Mouse (Mus musculus) c-Kit-negative CD71-positive TER-119-positive erythroid progenitor cells, embryonic 14.5 days (primary cell): Measurements from ENCODE around the gene Hist1h3e.
"Not testable (repeated sequence)": the region's sequence is repeated elsewhere in the genome, so short reads cannot be mapped to it uniquely, and the experiment has no call there.

Source experiments
- DNase-seq: peaks from one replicate; pipeline ENCODE4 v3.0.0-alpha.2; 2013; ENCODE audit warnings: low read depth, low spot score

The Hist1h3e gene

DNA sequence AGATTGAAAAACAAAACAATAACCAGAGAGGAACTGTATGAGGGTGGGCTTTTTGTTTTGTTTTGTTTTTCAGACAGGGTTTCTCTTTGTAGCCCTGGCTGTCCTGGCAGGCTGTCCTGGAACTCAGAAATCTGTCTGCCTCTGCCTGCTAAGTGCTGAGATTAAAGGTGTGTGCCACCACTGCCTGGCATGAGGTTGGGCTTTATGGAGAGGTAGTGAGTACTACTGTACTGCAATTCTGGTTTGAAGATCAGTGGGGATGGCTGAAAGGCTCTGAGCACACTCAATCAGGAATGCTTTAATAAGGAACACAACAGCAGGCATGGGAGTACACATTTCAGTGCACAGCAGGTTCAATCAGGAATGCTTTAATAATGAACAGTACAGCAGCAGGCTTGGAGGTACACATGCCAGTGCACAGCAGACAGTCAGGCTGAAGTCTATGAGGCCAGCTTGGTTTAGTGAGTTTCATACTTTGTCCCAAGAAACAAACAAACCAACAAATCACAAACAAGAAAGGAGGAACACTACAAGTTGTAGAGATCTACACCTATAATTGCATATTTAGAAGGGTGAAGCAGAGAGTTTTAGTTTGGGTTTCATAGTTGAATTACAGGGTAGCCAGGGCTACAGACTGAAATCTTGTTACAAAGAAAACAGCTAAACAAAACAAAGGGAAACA lies 21.4 kb upstream of the Hist1h3e start:
- DNase-seq, result no peak

DNA sequence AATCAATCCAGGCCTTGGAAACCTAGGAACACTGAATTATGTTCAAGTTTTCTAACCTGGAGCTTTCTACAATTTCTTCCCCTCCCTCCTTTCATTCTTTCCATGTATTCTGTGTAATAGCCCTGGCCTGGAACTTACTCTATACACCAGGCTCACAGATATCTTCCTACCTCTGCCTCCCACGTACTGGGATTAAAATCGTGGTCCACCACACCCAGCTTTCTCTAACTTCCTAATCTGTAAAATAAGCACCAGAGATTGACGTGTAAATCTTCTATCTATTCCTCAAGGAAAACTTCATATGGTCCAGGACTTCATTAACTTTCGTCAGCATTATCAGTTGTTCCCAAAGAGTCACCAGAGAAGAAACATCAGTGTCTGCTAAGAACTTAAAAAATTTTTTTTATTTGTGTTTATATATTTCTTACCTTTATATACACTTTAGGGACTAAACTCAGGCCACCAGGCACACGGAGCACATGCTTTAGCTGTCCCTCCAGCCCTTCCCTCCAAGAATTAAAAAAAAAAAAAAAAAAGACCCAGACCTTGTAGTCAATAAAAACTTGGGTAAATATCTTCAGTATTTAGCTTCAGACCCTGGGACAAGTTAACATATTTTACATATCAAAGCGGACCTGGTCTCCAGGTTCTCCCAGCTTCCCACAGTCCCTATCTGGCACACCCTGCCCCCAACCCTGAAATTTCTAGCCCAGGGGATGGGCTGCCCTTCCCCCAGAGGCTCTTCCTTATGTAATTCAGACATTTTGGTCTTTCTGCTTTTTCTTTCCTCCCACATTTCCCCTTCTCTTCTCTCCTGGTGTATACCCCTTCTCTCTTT lies 20.3 kb upstream of the Hist1h3e start:
- DNase-seq, result no peak

DNA sequence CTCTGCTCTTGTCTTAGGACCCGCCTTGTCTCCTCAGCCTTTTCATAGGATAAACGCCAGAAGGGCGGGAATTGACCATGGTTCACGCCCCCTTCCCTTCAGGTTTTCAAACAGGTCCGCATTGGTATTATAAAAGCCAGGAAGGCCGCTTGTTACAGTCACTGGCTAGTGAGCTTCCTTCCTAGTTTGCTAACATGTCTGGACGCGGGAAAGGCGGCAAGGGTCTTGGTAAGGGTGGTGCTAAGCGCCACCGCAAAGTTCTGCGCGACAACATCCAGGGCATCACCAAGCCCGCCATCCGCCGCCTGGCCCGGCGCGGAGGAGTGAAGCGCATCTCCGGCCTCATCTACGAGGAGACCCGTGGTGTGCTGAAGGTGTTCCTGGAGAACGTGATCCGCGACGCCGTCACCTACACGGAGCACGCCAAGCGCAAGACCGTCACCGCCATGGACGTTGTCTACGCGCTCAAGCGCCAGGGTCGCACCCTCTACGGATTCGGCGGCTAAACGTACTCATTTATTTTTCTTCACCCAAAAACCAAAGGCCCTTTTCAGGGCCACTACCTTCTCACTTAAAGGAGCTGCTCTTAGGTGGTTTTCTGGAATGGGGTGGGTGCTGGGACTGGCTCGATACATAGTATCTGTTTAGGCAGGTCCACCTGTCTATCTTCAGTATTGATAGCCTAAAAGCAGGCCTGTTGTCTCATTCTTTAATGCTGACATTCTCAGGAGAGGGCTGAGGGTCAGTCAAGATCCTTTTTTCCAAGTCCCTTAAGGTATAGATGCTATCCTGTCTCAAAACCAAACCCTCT lies 19.4 kb upstream of the Hist1h3e start, which contains the start of gene Hist1h4d:
Gene Hist1h4d (plus strand): TSS at position 191 of the 811 bp plus-strand sequence.
- peak; percentile 95 for DNase-seq

- no peak for DNase-seq
These were observed 15.7 kb upstream of the Hist1h3e start for GRCm38 (mm10) chr13:23577835-23578234.

DNA sequence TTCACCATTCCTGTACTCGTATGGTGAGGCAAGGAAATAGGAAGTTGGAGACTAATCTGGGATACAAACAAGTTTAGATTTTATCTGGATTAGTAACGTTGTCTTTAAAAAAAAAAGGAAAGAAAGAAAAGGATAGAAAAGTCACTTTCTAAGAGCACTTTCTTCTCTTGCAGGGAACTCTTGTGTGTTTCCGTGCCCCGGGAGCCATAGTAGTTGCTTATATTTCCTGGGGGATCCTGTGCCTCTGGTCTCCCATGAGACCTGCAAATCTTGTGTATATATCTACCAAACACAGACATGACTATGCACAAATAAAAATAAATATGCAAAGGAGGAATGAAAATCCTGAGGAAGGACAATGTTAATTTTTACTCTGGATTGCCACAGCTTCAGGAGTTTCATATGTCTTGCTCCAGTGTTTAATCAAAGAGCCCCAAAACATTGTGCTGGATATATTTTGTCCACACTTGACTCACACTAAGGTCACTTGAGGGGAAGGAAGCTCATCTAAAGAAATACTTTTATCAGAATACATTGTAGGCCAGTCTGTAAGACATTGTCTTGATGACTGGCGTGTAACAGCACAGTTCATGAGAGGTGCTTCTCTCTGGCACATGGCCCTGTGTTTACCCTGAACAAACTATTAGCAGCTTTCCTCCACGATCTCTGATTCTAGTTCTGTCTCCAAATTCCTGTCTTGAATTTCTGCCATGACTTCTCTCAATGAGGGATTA lies 14.9 kb upstream of the Hist1h3e start:
- DNase-seq, result peak; percentile 40

GRCm38 (mm10) chr13:23576351-23576881 lies 14.2 kb upstream of the Hist1h3e start:
- DNase-seq, result peak; percentile 50

DNA sequence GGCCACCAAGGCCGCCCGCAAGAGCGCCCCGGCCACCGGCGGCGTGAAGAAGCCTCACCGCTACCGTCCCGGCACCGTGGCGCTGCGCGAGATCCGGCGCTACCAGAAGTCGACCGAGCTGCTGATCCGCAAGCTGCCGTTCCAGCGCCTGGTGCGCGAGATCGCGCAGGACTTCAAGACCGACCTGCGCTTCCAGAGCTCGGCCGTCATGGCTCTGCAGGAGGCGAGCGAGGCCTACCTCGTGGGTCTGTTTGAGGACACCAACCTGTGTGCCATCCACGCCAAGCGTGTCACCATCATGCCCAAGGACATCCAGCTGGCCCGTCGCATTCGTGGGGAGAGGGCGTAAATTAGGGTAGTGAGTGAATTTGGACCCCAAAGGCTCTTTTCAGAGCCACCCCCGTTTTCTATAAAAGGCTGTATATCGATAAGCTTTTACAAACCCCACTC lies 13.7 kb upstream of the Hist1h3e start:
- not testable (repeated sequence) for DNase-seq

DNA sequence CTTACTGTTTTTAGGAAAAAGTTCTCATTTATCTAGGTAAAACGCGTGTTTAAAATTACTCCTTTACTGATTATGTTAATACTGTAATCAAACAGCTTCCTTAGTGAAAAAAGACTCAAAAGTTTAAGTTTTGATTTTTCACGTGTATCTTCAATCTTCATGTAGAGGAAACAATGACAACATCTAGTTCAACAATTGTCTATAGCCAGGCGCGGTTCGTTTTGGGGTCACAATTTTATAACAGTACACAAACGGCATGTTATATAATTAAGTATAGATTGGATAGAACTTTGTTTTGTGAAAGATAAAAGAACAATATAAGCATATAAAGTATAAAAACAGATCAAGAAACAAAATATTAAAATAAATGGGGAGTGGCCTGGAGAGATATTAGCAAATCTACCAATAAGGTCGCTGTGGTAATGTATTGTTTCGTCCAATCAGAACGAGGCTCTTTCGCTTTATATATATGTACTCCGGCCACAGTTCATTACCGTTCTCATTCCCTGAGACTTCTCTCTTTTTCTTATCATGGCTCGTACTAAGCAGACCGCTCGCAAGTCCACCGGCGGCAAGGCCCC lies 13.2 kb upstream of the Hist1h3e start, which contains the start of gene Hist1h3d:
Gene Hist1h3d (plus strand): TSS at position 493 of the 581 bp plus-strand sequence.
- DNase-seq, result peak; percentile 88

DNA sequence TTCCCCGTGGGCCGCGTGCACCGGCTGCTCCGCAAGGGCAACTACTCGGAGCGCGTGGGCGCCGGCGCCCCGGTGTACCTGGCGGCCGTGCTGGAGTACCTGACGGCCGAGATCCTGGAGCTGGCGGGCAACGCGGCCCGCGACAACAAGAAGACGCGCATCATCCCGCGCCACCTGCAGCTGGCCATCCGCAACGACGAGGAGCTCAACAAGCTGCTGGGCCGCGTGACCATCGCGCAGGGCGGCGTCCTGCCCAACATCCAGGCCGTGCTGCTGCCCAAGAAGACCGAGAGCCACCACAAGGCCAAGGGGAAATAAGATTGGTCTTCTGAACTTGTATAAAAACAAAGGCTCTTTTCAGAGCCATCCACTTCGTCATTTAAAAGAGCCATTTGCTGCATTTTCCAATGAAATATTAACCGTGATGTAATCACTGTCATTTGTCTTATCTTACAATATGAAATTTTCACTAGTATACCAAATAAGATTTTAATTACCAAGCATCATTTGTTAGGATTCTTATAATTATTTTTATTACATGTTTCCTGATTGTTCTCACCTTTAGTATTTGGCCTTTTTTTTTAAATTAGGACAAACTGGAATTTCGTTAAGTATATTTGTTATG lies 12.5 kb upstream of the Hist1h3e start:
- DNase-seq, result peak; percentile 49

DNA sequence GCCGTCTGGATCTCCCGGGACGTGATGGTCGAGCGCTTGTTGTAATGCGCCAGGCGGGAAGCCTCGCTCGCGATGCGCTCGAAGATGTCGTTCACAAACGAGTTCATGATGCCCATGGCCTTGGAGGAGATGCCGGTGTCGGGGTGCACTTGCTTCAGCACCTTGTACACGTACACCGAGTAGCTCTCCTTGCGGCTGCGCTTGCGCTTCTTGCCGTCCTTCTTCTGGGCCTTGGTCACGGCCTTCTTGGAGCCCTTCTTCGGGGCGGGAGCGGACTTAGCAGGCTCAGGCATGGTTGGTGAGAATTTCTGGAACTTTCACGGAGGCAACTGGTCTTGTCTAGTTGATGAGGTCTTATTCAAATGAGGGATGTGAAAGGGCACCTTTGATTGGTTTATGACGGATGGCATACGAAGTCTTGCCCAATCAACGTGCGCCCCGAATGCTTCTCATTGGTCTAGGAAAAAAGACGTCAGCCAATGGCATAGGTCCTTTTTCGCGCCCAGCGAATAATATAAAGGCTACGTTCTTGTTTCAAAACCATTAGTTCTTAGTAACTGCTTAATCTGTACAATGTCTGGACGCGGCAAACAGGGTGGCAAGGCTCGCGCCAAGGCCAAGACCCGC lies 11.8 kb upstream of the Hist1h3e start, which contains the start of the genes Hist1h2bf and Hist1h2ad:
Gene Hist1h2bf (minus strand): TSS at position 299 of the 627 bp plus-strand sequence.
Gene Hist1h2ad (plus strand): TSS at position 484 of the 627 bp plus-strand sequence.
- DNase-seq, result peak; percentile 99

DNA sequence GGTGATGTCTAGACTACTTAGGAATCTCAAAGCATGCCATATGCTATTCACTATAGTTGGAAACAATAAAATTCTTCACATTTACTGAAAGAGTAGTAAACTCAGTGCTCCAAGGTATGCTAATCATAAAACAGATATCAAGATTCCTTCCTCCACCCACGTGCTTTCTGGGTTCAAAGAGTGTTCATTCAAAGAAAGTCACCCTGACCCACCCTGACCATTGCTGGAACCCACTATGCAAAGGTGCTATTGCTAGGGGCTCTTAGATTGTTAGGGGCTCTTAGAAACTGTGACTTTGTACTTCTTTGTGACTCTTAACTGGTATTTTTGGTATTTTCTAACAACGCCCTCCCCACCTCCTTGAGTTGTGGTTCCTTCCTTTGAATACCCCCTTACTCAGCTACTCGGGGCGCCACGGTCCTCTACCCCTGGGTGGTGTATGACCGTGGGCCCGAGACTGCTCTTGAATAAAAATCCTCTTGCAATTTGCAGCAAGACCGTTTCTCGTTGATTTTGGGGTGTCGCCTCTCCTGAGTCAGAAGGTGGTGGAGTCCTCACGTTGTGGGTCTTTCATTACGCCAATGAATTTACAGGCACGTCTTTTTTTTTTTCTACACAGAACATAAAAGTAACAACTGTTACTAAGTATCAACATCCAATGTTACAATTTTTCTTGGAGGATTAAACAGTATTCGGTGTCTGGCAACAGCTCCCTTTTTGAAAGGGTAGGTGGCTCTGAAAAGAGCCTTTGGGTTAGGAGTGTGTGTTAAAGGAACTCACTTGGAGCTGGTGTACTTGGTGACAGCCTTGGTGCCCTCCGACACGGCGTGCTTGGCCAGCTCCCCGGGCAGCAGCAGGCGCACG lies 11.1 kb upstream of the Hist1h3e start:
- DNase-seq, result peak; percentile 47

- peak; percentile 62 for DNase-seq
These were observed 10.3 kb upstream of the Hist1h3e start for GRCm38 (mm10) chr13:23572218-23573033.

- DNase-seq, result peak; percentile 57
These were observed 9.5 kb upstream of the Hist1h3e start for GRCm38 (mm10) chr13:23571504-23572217.

DNA sequence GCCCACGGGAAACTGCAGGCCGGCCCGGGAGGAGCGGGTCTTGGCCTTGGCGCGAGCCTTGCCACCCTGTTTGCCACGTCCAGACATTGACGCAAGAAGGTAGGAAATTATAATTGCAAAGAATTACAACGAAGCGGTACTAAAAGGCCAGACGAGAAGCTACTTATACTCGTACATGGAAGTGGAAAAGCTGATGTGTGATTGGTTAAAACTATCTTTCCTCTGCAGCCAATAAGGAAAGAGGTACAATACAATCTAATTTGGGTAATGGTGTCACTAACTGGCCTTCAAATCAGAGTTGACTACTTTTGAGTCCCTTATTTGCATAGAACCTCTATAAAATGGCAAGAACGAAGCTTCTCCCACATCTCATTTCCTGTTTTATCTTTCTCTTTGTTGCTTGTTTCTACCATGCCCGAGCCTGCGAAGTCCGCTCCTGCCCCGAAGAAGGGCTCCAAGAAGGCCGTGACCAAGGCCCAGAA lies 8.9 kb upstream of the Hist1h3e start, which contains the start of the genes Hist1h2ae and Hist1h2bg:
Gene Hist1h2ae (minus strand): TSS at position 199 of the 482 bp plus-strand sequence.
Gene Hist1h2bg (plus strand): TSS at position 375 of the 482 bp plus-strand sequence.
- peak; percentile 93 for DNase-seq

- DNase-seq, result peak; percentile 49
These were observed 8.3 kb upstream of the Hist1h3e start for GRCm38 (mm10) chr13:23570261-23571021.

- DNase-seq, result no peak
These were observed 2.3 kb upstream of the Hist1h3e start for GRCm38 (mm10) chr13:23564482-23564881.
